Mouse (Mus musculus): Measurements from ENCODE around the gene Sgk1. TPM values are rescaled to one million over a fixed set of nuclear protein-coding genes. Genes with fewer than 3 reads are reported as not detected.
"Not testable (repeated sequence)": the region's sequence is repeated elsewhere in the genome, so short reads cannot be mapped to it uniquely, and the experiment has no call there.

Sgk1 gene
- polyA plus RNA-seq, 1 experiment from 2014 or later: 16.3 TPM

GRCm38 (mm10) chr10:21883587-21883986, 1.6 kb downstream of the Sgk1 start:
- Histone ChIP-seq H3K4me2 (peak overlapping the region; percentile 70), H3K27ac (no peak overlapping the region; the same call in 1 of the 2 replicates), H3K9ac (peak overlapping the region; percentile 61), H3K4me1 (peaks cover 22% of the 10 kb centered on the region), H3K27me3 (no peaks in the 10 kb centered on the region; the same call in 1 of the 2 replicates), H3K9me3 (replicated peaks) (no peaks in the 10 kb centered on the region), H3K4me3 (peak overlapping the region; percentile 47), H3K36me3 (ENCODE audit: poor library complexity, severe bottlenecking) (no peaks in the 10 kb centered on the region)
- ATAC-seq: peak; percentile 16; the same call in 1 of the 2 replicates
- 3% methylated on average over 12 of the region's 12 CpGs for WGBS

DNA sequence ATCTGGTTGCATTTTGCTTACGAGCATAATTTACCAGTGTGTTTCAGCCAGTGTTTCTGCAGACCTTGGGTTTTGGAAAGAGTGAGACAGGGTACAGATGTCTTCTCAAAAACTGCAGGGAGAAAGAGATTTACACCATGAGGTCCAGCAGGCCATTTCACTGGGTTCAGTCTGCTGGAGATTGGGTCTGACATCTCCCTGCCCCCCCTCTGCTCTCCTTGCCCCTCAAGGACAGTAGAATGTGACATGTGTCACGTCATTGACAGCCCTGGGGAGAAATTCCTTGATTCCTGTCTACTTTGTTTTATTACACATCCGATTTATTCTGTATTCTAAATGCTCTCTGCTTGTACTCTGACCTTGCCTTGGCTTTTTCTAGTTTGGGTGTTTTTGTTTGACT, 2.5 kb downstream of the Sgk1 start:
- 59% methylated on average over 3 of the region's 3 CpGs for WGBS
- no peaks in the 10 kb centered on the region for H3K9me3 ChIP-seq (replicated peaks)

GRCm38 (mm10) chr10:21889141-21889765, 7.3 kb downstream of the Sgk1 start:
- no peaks in the 10 kb centered on the region for H3K36me3 ChIP-seq (ENCODE audit: poor library complexity, severe bottlenecking)
- WGBS: 54% methylated on average over 3 of the region's 3 CpGs
- ATAC-seq: no peak
- H3K4me1 ChIP-seq: peaks cover 8% of the 10 kb centered on the region; the same call in 1 of the 2 replicates
- H3K9me3 ChIP-seq (replicated peaks): peaks cover 4% of the 10 kb centered on the region; the same call in 1 of the 2 replicates
- H3K4me2 ChIP-seq: no peak overlapping the region
- no peaks in the 10 kb centered on the region for H3K27me3 ChIP-seq
- no peak overlapping the region for H3K27ac ChIP-seq
- H3K4me3 ChIP-seq: no peak overlapping the region
- H3K9ac ChIP-seq: no peak overlapping the region

More for the DNA sequence above, 2.5 kb downstream of the Sgk1 start:
- Histone ChIP-seq H3K36me3 (ENCODE audit: poor library complexity, severe bottlenecking) (no peaks in the 10 kb centered on the region), H3K4me3 (no peak overlapping the region), H3K4me2 (peak overlapping the region; percentile 70), H3K4me1 (peaks cover 22% of the 10 kb centered on the region), H3K27me3 (no peaks in the 10 kb centered on the region; the same call in 1 of the 2 replicates), H3K27ac (no peak overlapping the region), H3K9ac (no peak overlapping the region)
- ATAC-seq: no peak

- no peak overlapping the region for H3K4me2 ChIP-seq
- no peak for ATAC-seq
- H3K27me3 ChIP-seq: no peaks in the 10 kb centered on the region
- H3K4me1 ChIP-seq: no peaks in the 10 kb centered on the region
- H3K9me3 ChIP-seq (replicated peaks): peaks cover 4% of the 10 kb centered on the region; the same call in 1 of the 2 replicates
- no peak overlapping the region for H3K9ac ChIP-seq
- H3K27ac ChIP-seq: no peak overlapping the region
- H3K36me3 ChIP-seq (ENCODE audit: poor library complexity, severe bottlenecking): no peaks in the 10 kb centered on the region
- no peak overlapping the region for H3K4me3 ChIP-seq
- WGBS: 84% methylated on average over 4 of the region's 4 CpGs
Observed at GRCm38 (mm10) chr10:21890293-21890692, 8.3 kb downstream of the Sgk1 start.

DNA sequence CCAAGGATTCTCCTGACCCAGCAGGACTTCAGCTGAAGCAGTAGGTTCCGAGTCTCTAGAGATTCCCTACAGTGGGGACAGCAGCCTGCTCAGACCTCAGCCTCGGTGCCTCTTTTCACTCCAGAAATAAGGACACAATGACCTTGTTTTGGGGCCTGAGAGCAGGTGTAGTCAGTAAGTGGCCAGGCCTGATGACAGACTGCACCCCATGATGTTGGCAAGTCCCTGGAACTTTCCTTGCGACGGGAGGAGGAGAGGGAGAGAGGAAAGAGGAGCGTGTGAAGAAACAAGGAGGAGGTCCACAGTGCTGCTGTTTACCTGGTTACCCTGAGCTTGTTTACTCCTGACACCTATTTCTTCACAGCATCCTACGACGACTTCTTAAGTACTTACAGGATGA, 9.5 kb downstream of the Sgk1 start:
- H3K27ac ChIP-seq: no peak overlapping the region
- no peak overlapping the region for H3K4me3 ChIP-seq
- H3K27me3 ChIP-seq: no peaks in the 10 kb centered on the region
- H3K9ac ChIP-seq: no peak overlapping the region
- no peak overlapping the region for H3K4me2 ChIP-seq
- 66% methylated on average over 7 of the region's 7 CpGs for WGBS
- peaks cover 4% of the 10 kb centered on the region; the same call in 1 of the 2 replicates for H3K9me3 ChIP-seq (replicated peaks)
- no peaks in the 10 kb centered on the region for H3K36me3 ChIP-seq (ENCODE audit: poor library complexity, severe bottlenecking)
- no peak for ATAC-seq
- H3K4me1 ChIP-seq: no peaks in the 10 kb centered on the region

DNA sequence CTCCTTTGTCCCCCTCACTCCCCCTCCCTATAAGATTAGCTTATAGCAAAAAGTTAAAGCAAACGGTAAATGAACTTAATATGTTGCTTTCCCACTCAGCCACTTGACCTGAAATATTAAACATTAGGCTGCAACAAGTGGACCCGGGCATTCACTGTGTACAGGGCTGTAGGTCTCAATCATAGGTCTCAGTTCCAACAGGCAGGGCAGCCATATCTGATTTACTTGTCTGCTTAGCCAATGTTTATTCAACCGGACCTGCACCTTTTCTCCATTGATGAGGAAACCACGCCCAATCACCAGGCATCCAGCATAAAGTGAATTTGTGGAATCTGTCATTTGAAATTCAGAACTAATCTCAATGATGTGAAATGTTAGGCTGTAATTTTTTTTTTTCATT, 10.1 kb downstream of the Sgk1 start:
- no peaks in the 10 kb centered on the region for H3K36me3 ChIP-seq (ENCODE audit: poor library complexity, severe bottlenecking)
- no peak overlapping the region for H3K4me2 ChIP-seq
- no peak overlapping the region for H3K9ac ChIP-seq
- peaks cover 4% of the 10 kb centered on the region; the same call in 1 of the 2 replicates for H3K9me3 ChIP-seq (replicated peaks)
- no peak for ATAC-seq
- no peaks in the 10 kb centered on the region for H3K27me3 ChIP-seq
- H3K4me3 ChIP-seq: no peak overlapping the region
- WGBS: 84% methylated on average over 4 of the region's 4 CpGs
- H3K27ac ChIP-seq: no peak overlapping the region
- no peaks in the 10 kb centered on the region for H3K4me1 ChIP-seq

GRCm38 (mm10) chr10:21898417-21898816, 16.4 kb downstream of the Sgk1 start:
- ATAC-seq: no peak
- H3K4me2 ChIP-seq: no peak overlapping the region
- H3K36me3 ChIP-seq (ENCODE audit: poor library complexity, severe bottlenecking): no peaks in the 10 kb centered on the region
- WGBS: 94% methylated on average over 4 of the region's 4 CpGs
- H3K9ac ChIP-seq: no peak overlapping the region
- H3K27me3 ChIP-seq: no peaks in the 10 kb centered on the region
- no peaks in the 10 kb centered on the region for H3K4me1 ChIP-seq
- H3K9me3 ChIP-seq (replicated peaks): peaks cover 2% of the 10 kb centered on the region; the same call in 1 of the 2 replicates
- no peak overlapping the region for H3K27ac ChIP-seq
- no peak overlapping the region for H3K4me3 ChIP-seq

DNA sequence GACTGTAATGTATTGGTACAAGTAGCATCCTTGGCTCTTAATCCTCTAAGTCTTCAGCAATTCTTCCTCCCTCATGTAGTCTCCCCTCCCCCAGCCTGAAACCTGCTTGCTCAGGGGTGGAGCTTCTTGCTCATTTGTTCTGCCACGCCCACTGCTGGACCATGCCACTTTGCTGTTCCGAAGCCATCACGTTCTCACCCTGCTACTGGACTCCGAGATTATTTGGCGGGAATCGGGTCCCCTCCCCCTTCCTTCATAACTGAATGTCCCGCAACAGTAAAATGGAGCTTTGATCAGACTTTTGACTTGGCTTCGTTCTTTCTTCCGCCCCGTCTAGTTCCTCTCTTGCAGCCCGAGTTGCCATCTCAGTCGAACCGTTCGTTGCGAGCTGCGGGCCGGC, 16.9 kb downstream of the Sgk1 start:
- H3K4me2 ChIP-seq; H3K27me3 ChIP-seq; H3K4me1 ChIP-seq; H3K27ac ChIP-seq; H3K9me3 ChIP-seq (replicated peaks); H3K36me3 ChIP-seq (ENCODE audit: poor library complexity, severe bottlenecking); ATAC-seq; H3K4me3 ChIP-seq; H3K9ac ChIP-seq: not testable (repeated sequence)
- 94% methylated on average over 17 of the region's 17 CpGs for WGBS

GRCm38 (mm10) chr10:21899397-21899796, 17.4 kb downstream of the Sgk1 start:
- H3K27me3 ChIP-seq: no peaks in the 10 kb centered on the region
- no peaks in the 10 kb centered on the region for H3K36me3 ChIP-seq (ENCODE audit: poor library complexity, severe bottlenecking)
- H3K4me3 ChIP-seq: no peak overlapping the region
- H3K27ac ChIP-seq: no peak overlapping the region
- no peak overlapping the region for H3K9ac ChIP-seq
- H3K4me1 ChIP-seq: no peaks in the 10 kb centered on the region
- H3K4me2 ChIP-seq: no peak overlapping the region
- 88% methylated on average over 3 of the region's 3 CpGs for WGBS
- H3K9me3 ChIP-seq (replicated peaks): no peaks in the 10 kb centered on the region
- ATAC-seq: no peak

DNA sequence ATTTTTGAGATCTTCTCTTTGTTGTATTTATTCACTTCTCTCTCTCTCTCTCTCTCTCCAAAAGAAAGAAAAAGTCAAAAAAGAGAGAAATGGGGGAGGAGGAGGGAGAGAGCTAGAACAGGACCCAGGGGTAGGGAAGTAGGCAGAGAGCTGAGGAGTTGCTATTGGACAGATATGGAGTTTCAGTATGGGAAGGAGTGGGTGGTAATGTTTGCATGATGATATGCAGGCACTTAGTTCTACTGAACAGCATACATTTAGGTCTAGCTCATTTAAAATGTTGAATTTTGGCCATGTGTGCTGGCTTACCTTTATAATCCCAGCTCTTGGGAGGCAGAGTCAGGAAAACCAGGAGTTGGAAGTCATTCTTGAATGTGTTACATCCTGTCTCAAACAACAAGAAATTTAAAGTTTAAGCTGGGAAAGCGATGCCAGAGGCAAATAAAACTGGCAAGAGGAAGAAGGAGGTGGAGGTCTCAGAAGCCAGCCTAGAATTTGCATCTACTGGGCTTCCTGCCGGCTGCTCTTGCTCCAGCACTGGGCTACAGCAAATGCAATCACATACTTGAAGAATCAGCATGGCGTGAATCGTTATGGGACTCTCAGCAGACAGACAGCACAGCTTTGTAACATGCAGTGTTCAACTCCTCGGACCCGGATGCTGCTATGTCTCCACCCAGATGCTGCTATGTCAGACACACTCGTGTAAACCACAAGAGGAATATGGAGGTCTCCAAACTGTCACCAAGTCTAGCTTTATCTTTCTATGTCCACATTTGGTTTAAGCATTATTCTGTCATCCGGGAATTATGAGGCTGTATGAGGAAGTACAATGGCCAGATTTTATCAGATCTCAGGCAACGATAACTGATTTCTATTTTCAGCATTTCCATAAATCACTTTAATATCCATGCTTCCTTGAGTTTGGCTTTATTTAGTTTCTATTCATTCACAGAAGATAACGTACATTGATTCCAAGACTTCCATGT, 20.5 kb downstream of the Sgk1 start:
- Histone ChIP-seq H3K9me3 (replicated peaks) (no peaks in the 10 kb centered on the region), H3K9ac (no peak overlapping the region), H3K27ac (no peak overlapping the region), H3K4me3 (no peak overlapping the region), H3K27me3 (no peaks in the 10 kb centered on the region), H3K36me3 (ENCODE audit: poor library complexity, severe bottlenecking) (no peaks in the 10 kb centered on the region), H3K4me2 (no peak overlapping the region), H3K4me1 (no peaks in the 10 kb centered on the region)
- 93% methylated on average over 10 of the region's 10 CpGs for WGBS
- ATAC-seq: no peak

DNA sequence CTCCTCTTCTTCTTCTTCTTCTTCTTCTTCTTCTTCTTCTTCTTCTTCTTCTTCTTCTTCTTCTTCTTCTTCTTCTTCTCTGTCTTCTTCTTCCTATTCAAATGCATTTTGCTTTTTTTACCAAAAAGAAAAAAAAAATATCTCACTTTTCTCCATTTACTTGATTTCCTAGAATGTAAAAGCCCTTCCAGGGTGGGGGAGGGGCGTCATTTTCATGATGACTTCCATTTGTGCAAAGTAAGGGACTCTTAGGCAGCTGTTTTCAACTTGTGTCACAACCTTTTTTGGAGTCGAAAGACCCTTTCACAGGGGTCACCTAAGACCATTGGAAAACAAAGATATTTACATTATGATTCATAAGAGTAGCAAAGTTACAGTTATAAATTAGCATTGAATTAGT, 22.2 kb downstream of the Sgk1 start:
- Histone ChIP-seq H3K27ac (no peak overlapping the region), H3K9ac (no peak overlapping the region), H3K27me3 (no peaks in the 10 kb centered on the region), H3K36me3 (ENCODE audit: poor library complexity, severe bottlenecking) (no peaks in the 10 kb centered on the region), H3K4me2 (no peak overlapping the region), H3K4me1 (no peaks in the 10 kb centered on the region), H3K4me3 (no peak overlapping the region), H3K9me3 (replicated peaks) (no peaks in the 10 kb centered on the region)
- 82% methylated on average over 2 of the region's 2 CpGs for WGBS
- no peak for ATAC-seq

- Histone ChIP-seq H3K9me3 (replicated peaks) (no peaks in the 10 kb centered on the region), H3K4me1 (no peaks in the 10 kb centered on the region), H3K36me3 (ENCODE audit: poor library complexity, severe bottlenecking) (no peaks in the 10 kb centered on the region), H3K4me2 (no peak overlapping the region), H3K27me3 (no peaks in the 10 kb centered on the region), H3K27ac (no peak overlapping the region), H3K9ac (no peak overlapping the region), H3K4me3 (no peak overlapping the region)
- ATAC-seq: no peak
- WGBS: 96% methylated on average over 1 of the region's 1 CpGs
Observed at GRCm38 (mm10) chr10:21905616-21906015, 23.6 kb downstream of the Sgk1 start.
